Mouse (Mus musculus): Measurements from ENCODE around the gene Smco4.

- TF ChIP-seq CTCF (IDR thresholded peaks at IDR 0.05; ENCODE audit: control insufficient read depth, insufficient read depth, insufficient replicate concordance, low read depth, low read length) (no peak), POLR2A (IDR thresholded peaks at IDR 0.05; ENCODE audit: control insufficient read depth, low read depth, low read length) (no peak)
These were observed 810 bp downstream of the Smco4 start for GRCm38 (mm10) chr9:15493925-15494558.

Measured in testis, adult 2 months (tissue).